Mouse (Mus musculus): ENCODE data around the gene Osbpl8.
"Not testable (repeated sequence)": the region's sequence is repeated elsewhere in the genome, so short reads cannot be mapped to it uniquely, and the experiment has no call there.

The Osbpl8 gene

GRCm38 (mm10) chr10:111189022-111189555 lies 24.5 kb downstream of the Osbpl8 start:
- no peak for DNase-seq

- DNase-seq: no peak
Observed at GRCm38 (mm10) chr10:111190110-111190795, 25.7 kb downstream of the Osbpl8 start.

- no peak for DNase-seq
Observed at GRCm38 (mm10) chr10:111193536-111193935, 29.0 kb downstream of the Osbpl8 start.

GRCm38 (mm10) chr10:111196191-111196590 lies 31.6 kb downstream of the Osbpl8 start:
- no peak for DNase-seq

- DNase-seq: not testable (repeated sequence)
Observed at GRCm38 (mm10) chr10:111198705-111199104, 34.2 kb downstream of the Osbpl8 start.

GRCm38 (mm10) chr10:111201120-111201519 lies 36.6 kb downstream of the Osbpl8 start:
- DNase-seq: no peak

- DNase-seq: no peak
Observed at GRCm38 (mm10) chr10:111201666-111202065, 37.1 kb downstream of the Osbpl8 start.

GRCm38 (mm10) chr10:111204089-111204488 lies 39.5 kb downstream of the Osbpl8 start:
- DNase-seq: no peak

- DNase-seq: no peak
Observed at GRCm38 (mm10) chr10:111205421-111205820, 40.9 kb downstream of the Osbpl8 start.

GRCm38 (mm10) chr10:111207386-111207785 lies 42.8 kb downstream of the Osbpl8 start:
- DNase-seq: no peak

- no peak for DNase-seq
Observed at GRCm38 (mm10) chr10:111214084-111214483, 49.5 kb downstream of the Osbpl8 start.

GRCm38 (mm10) chr10:111214696-111215095 lies 50.1 kb downstream of the Osbpl8 start:
- DNase-seq: no peak

GRCm38 (mm10) chr10:111215572-111215971 lies 51.0 kb downstream of the Osbpl8 start:
- DNase-seq: no peak

GRCm38 (mm10) chr10:111216111-111216510 lies 51.6 kb downstream of the Osbpl8 start:
- DNase-seq: no peak

GRCm38 (mm10) chr10:111222535-111222934 lies 58.0 kb downstream of the Osbpl8 start:
- DNase-seq: peak; percentile 59

GRCm38 (mm10) chr10:111223218-111223830 lies 58.8 kb downstream of the Osbpl8 start:
- DNase-seq: no peak

- no peak for DNase-seq
Observed at GRCm38 (mm10) chr10:111224696-111225095, 60.1 kb downstream of the Osbpl8 start.

- DNase-seq: peak; percentile 90
Observed at GRCm38 (mm10) chr10:111226508-111226907, 62.0 kb downstream of the Osbpl8 start.

- not testable (repeated sequence) for DNase-seq
Observed at GRCm38 (mm10) chr10:111232237-111232636, 67.7 kb downstream of the Osbpl8 start.

- DNase-seq: no peak
Observed at GRCm38 (mm10) chr10:111233476-111234130, 69.1 kb downstream of the Osbpl8 start.

GRCm38 (mm10) chr10:111234450-111235288 lies 70.1 kb downstream of the Osbpl8 start:
- no peak for DNase-seq

- DNase-seq: no peak
Observed at GRCm38 (mm10) chr10:111235289-111235570, 70.7 kb downstream of the Osbpl8 start.

- DNase-seq: no peak
Observed at GRCm38 (mm10) chr10:111237434-111237833, 72.9 kb downstream of the Osbpl8 start.

Measured in liver (tissue).